Mouse (Mus musculus) heart, adult 9 months (tissue): Measurements from ENCODE around the gene Tead3.
"Not testable (repeated sequence)": the region's sequence is repeated elsewhere in the genome, so short reads cannot be mapped to it uniquely, and the experiment has no call there.

Experiments used
- DNase-seq, 2 experiments: peaks; one replicate each; pipeline ENCODE4 v3.0.0; 2022; ENCODE audit warnings: low spot score in 2 of 2

Tead3 gene

DNA sequence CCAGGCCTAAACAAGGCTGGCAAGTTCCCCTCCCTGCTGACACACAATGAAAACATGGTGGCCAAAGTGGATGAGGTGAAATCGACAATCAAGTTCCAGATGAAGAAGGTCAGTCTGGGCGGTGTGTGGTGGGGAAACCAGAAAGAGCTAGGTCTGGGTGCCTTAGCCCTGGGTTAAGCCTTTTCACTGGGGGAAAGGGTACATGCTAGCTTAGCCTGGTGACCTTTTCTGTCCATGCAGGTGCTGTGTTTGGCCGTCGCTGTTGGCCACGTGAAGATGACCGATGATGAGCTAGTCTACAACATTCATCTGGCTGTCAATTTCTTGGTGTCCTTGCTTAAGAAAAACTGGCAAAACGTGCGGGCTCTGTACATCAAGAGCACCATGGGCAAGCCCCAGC lies 20.0 kb downstream of the Tead3 start:
- not testable (repeated sequence) for DNase-seq

DNA sequence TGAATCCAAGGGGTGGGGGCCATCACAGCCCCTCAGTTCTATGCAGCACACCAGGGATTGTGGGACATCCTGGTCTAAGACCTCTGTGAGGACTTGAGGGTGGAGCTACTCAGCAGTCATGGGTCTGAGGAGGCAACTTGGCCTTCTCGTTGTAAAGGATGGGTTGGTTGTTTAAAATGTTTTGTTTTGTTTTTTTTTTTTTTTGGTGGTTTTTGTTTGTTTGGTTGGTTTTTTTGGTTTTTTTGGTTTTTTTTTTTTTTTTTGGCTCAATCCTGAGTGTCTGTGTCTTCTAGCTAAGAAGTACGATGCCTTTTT lies 20.4 kb downstream of the Tead3 start:
- no peak for DNase-seq

DNA sequence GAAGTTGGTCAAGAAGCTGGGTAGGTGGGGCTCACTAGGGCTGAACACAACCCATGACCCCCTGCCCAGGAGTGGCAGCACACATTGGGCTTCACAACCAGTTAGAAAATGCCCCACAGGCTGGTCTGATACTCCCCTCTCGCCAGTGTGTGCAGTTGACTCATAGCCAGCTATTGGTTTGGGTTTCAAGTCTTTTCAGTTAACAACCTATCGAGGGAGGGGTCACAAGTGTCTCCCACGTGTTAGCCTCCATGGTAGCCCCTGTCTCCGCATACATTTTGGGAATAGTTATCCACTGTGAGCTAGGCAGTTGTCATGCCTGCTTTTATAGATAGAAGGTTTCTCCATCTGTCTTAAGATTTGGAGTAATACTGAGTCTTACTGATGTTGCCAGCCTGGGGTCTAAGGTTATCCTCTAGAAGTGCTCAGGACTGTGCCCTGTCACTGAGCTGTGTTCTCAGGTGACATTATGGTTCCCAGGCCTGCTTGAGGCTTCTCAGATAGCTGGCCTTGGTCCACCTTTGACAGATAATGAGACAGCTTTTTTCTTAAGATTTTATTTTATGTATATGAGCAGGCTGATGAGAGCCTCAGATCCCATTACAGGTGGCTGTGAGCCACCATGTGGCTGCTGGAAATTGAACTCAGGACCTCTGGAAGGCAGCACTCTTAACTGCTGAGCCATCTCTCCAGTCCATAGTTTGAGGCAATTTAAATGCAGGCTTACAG lies 20.9 kb downstream of the Tead3 start:
- DNase-seq, result no peak

DNA sequence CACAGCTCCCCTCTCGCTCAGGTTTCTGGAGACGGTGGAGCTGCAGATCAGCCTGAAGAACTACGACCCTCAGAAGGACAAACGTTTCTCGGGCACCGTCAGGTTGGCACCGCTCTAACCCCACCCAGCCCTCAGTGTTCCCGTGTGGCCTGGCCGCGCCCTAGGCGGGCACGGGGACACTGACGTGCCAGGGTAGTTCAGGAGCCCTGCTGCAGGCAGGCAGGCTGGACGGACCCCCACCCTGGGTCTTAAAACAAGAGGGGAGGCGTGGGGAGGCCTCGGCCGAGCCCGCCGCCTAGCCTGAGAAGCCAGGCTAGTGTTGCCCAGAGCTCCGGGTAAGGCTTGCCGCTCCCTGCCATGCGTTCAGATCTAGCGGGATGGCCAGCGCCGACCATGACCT lies 21.7 kb downstream of the Tead3 start:
- no peak for DNase-seq

DNA sequence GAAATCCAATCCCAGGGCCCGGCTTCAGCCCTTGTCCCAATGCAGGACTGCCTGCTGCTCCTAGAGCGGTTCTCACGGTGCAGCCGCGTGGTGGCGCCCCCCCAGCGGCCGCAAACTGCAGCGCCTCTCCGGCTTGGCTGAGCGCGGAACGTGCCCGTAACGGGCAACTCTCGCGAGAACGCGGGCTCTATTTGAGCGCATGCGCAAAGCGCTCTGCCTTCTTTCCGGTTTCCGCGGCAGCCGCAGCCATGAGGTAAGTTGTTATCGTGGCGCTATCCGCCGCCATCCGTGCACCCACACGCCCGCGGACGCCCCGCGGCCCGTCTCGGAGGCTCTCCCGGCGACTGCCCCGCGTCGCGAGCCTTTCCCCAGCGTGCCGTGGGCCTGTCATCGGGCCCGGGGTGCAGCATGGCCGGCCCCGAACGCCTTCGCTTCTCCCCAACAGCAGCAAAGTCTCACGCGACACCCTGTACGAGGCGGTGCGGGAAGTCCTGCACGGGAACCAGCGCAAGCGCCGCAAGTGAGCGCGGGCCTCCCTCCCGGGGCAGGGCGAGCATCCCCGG lies 22.2 kb downstream of the Tead3 start, which contains the start of gene Rpl10a:
Gene Rpl10a (plus strand): TSS at position 106 of the 563 bp plus-strand sequence.
- peak; percentile 91 to 96 for DNase-seq

DNA sequence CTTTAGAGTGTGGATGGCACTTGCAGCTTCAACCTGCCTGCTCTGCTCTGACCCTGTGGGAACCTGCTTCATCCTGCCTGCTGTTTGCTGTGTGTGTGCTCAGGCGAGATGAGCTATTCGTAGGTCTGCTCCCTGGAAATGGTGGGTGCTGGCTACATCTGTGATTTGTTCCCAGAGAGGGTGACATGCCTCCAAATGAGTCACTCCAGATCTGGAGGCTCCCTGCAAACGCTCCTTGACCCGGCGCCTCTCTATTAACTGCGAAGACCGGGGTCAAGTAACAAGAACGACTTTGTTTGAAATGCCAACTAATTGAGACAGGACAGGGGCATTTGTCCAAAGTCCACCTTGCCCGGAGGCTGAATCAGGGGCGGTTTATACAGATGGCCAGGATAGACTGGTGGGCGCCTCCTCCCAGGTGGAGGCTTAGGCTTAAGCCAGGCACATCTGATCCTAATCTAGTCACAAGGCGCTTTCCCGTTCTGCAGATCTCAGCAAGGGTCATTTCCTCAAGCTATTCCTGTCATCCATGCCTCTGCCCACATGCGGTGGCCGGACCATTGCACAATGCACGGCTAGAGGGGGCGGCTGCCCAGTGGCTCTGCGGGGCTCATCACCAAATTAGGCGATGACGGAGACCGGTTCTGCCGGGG lies 22.8 kb downstream of the Tead3 start:
- no peak for DNase-seq

DNA sequence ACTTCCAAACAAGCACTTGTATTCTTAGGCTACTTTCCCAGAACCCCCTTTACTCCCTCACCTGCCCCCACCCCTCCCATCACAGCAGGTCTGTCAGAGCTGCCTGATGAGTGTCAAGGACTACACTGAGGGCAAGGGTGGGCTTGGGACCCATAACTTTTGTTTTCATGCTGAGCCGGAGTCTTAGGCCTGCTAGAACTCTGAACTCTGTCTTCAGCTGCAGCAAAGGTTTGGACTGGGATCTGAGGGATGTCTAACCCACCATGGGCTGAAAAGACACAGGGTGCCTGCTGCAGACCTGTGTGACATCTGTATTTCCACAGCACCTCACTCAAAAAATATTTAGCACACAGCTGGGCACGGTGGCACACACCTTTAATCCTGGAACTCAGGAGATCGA lies 23.7 kb downstream of the Tead3 start:
- no peak for DNase-seq

DNA sequence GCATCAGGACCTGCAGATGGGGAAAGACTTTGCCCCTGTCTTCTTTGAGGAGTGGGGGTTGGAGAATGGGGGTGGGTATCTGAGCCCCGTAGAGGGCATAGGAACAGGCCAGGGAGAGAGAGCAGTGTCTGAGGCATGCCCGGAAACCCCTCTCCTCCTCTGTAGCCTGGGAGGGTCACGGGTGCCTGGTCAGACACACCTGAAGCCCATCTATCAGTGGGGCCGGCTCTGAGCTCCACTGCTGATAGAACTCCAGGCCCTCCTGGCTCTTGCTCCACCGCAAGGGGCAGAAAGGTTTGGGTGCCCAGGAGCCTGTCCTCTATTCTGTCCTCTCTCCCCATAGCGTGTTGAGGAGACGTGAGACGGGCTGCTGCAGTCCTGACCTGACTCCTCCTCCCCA lies 24.9 kb downstream of the Tead3 start:
- no peak for DNase-seq

DNA sequence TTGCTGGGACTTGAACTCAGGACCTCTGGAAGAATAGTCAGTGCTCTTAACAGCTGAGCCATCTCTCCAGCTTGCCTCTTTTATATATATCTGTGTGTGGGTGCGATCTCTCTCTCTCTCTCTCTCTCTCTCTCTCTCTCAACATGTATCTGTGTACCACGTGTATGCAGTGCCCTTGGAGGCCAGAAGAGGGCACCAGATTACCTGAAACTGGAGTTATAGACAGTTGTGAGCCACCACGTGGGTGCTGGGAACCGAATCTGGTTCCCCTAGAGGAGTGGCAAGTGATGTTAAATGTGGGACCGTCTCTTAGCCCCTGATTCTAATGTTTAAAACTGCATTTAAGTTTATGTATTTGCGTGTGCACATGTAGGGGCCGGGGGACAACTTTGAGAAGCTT lies 26.2 kb downstream of the Tead3 start:
- DNase-seq, result not testable (repeated sequence)

DNA sequence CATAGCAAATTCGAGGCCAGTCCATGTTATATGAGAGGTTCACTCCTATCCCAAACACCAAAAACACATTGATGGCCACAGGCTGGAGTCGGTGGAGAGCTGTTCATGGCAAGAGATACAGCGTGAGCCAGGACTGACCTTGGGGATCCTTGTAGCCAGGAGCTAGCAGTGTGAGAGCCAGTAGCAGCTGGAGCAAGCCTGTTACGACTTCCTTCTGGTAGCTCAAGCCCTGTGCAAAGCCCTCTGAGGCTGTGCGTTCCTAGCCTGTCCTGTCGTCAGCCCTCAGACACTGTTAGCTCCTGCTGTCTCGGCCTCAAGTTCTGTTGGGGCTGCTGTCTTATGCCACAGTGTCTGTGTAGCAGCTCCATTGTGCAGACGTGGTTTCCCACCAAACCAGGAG lies 26.8 kb downstream of the Tead3 start:
- DNase-seq, result no peak

DNA sequence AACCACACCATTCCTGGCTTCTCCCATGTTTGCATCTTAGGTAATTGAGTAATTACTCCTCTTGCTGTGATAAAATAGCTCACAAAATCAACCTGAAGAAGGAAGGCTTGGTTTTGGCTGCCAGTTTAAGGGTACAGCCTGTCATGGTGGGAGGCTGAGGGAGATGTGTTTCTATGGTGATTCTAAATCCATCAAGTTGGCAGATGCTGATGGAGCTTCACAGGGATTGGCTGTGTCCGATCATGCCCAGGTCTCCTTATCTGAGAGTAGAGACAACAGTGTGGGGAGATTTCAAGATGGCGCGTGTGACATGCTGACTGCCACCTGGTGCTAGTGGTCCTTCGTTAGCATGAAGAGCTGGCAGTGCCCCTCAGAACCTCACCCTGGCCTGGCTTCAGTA lies 28.9 kb downstream of the Tead3 start:
- DNase-seq, result no peak

DNA sequence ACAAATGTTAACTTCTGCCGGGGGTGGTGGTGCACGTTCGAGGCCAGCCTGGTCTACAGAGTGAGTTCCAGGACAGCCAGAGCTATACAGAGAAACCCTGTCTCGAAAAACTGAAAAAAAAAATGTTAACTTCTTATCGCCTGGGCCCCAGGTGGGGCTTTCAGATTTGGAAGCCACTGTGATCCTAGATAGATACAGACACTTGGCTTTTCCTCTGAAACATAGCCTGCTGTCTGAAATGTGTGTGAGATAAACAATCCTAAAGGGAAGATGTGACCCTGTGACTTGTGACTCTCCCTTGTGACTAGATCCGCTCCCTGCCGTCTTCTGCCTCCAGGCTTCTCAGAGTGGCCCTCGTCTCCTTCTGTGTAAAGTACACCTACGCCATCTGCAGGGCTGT lies 32.9 kb downstream of the Tead3 start:
- DNase-seq, result no peak

DNA sequence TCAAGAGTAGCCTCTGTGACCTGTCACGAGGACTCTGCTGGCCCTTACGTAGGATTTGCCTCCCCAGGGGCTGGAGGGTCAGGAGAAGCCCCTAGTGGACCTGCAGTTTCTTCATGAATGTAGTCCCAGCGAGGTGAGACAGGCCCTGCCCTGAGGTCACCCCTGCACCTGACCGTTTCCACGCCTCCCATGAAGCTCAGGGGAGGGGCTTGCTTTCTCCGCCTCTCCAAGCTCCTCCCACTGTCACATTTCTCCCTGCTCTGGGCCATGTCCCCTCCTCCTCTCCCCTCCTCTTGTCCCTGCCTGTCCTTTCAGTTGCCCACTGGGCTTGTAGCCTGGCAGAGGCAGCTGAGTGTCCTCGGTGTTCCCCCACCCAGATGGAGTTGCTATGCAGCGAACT lies 33.5 kb downstream of the Tead3 start:
- no peak for DNase-seq

DNA sequence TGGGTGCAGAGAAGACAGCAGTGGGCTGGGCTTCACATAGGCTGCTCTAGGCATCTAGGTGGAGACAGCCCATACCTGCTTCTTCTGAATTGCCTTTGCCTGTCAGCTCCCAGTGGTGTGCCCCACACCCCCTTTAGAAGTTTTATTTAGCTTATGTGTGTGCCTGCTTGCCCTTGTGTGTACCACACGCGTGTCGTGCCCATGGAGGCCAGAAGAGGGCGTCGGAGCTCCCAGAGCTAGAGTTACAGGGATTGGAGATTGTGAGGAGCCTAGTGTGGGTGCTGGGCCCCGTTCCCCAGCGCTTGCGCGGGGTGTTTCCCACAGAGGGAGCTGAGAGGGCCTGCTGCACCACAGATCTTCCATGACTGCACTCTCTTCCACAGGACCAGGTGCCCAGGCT lies 34.1 kb downstream of the Tead3 start:
- no peak for DNase-seq

DNA sequence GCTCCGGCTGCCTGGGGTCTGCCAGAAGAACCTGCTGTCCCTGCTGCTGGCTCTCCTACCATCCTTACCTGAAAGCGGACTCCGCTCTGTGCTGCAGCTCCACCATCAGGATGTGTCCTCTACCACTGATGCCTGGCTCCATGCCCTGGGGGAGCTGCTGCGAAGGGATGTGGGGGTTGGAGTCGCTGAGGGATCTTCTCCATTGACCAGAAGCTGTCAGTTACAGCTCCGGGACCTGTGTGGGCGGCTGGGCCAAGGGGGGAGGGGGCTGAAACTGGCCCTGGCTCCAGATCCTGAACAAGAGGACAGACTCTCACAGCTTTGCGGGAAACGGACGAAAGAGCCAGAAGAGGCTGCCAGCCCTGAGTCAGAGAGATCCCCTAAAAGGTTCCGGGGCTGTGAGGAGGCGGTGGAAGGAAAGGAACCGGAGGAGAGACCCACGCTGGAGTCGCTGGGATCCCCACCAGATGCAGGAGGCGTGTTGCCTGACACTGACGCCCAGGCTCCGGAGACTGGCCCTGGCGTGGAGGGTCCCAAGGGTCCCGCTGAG lies 34.9 kb downstream of the Tead3 start:
- DNase-seq, result no peak

DNA sequence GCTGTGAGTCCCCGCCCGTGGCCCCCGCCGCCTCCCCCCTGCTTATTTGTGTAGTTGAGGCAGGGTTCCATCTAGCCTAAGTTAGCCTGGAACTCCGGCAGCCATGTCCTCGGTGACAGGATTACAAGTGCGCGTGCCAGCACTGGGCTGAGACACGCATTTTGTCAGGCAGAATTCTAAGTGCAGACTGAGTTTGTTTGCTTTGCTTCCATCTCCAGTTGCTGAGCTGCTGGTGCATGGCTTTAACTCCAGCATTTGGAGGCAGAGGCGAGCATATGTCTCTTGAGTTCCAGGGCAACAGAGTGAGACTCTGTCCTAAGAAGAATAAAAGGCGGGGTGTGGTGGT lies 36.8 kb downstream of the Tead3 start:
- no peak for DNase-seq

DNA sequence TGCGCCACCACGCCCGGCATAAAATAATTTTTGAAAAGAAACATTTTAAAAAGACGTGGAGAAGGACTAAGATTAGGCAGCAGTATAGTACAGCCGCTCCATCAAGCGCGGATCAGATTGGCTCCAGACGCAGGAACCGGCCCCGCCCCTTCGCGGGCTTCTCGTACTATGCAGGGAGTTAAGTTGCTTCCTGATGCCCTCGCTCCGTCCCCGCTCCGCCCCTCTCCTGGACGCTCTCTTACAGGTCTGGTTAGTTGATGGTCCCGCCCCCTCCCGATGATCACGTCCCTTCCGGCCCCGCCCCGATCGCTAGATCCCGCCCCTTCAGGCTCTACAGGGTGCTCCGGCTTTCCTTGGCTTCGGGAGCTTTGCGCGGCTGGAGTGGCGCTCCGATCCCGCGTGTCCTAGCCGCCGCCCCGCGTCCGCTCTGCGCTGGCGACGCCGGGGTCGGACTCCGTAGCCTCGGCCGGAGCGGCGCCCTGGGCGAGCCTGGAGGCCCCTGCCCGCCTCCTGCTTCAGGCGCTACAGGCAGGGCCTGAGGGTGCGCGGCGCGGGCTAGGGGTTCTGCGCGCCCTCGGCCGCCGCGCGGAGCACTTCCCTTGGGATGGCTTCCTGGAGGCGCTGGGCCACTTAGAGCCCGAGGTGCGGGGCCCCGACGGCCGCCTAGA lies 37.3 kb downstream of the Tead3 start, which contains the start of gene Fance:
Gene Fance (plus strand): TSS at position 308 of the 668 bp plus-strand sequence.
- peak; percentile 94 to 95 for DNase-seq

DNA sequence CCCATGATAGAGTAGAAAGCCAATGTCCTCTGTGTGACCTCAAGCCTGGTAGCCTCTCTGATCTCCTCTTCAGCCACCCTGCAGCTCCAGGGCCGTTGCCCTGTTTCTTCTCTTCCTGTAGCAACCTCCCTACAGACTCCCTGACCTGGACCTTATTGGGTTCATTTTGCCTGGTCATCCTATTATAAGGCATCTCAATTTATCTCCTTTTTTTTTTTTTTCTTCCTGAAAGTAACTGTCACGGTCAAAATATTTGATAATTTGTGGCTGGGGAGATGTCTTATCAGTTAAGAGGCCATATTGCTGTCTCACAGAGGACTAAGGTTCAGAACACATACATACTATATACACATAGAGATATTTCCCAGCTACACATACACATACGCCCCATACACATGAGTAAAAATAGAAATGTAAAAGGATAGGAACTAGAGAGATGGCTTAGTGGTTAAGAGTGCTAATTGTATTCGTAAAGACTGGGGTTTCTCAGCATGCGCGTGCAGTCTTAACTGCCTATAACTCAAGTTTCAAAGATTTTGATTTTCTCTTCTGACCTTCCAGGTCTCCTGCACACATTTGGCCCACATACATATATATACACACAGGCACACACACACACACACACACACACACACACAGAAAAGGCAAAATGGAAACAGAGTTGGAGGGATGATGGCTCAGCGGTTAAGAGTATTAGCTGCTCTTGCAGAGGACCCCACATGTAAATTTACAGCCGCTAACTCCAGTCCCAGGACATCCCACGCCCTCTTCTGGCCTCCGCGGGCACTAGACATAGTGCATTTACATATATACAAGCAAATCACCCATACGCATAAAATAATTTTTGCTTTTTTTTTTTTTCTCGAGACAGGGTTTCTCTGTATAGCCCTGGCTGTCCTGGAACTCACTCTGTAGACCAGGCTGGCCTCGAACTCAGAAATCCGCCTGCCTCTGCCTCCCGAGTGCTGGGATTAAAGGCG lies 38.1 kb downstream of the Tead3 start:
- no peak for DNase-seq

DNA sequence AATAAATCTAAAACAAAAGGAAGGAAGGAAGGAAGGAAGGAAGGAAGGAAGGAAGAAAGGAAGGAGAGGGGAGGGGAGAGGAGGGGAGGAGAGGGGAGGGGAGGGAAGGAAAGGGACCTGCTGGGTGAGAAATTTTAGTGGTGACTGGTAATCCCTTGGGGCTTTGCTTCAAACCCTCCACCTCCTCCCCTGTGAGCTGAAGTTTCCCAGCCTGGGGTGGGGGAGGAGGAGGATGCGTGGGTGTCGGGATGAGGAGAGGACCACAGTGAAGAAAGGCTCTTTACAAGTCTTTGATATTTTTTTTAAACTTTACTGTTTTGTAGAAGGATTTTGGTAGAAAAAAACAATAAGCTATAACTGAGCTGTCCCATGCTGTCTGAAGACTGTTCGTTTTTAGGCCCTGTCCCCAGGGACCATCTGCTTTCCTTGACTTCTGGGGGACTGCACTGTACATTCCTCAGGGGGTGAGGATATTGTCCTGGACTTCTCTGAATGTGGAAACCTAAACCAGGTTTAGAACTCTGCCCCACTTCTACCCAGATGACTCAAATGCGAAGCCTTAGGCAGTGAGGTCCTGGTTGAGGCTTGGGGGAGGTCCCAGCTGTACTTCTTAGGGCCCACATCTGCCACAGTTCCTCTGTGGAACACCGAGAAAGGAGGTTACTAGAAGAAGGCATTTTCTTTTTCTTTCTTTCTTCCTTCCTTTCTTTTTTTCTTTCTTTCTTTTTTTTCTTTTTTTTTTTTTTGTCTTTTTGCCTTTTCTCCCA lies 39.1 kb downstream of the Tead3 start:
- no peak for DNase-seq

DNA sequence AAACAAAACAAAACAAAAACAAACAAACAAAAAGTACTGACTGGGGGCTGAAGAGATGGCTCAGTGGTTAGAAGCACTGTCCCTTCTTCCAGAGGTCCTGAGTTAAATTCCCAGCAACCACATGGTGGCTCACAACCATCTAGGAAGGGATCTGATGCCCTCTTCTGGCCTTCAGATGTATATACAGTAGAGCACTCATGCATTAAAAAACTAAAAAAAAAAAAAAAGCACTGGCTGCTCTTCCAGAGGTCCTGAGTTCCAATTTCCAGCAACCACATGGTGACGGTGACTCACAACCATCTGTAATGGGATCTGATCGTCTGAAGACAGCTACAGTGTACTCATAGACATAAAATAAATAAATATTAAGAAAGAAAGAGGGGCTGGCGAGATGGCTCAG lies 39.8 kb downstream of the Tead3 start:
- DNase-seq, result no peak
